Mouse (Mus musculus) thymus, postnatal 0 days (tissue): ENCODE measurements around the gene Stap2. TPM values are rescaled to one million over a fixed set of nuclear protein-coding genes. Genes with fewer than 3 reads are reported as not detected.
A peak's percentile ranks its signal among the peaks of the same experiment; 100 is the strongest.

Source experiments
- DNase-seq: peaks from one replicate; pipeline ENCODE4 v3.0.0-alpha.2; 2015; ENCODE audit warnings: low spot score
- polyA plus RNA-seq: library from polyadenylated mRNA; unstranded; fragments of >200 nt; fragmentation: Nextera tagmentation; extraction: Ambion mirVana; gene quantifications from 2 replicates; pipeline ENCODE4 v1.2.1, GENCODE M21; 2015

The Stap2 gene
- polyA plus RNA-seq, 1 experiment from 2014 or later = 18.0 TPM

- no peak for DNase-seq
Observed at GRCm38 (mm10) chr17:55959946-55960740, 45.2 kb downstream of the Stap2 start.

- peak; percentile 96 for DNase-seq
Observed at GRCm38 (mm10) chr17:55958918-55959728, 46.3 kb downstream of the Stap2 start, which contains the start of gene Yju2. Gene Yju2 (plus strand): TSS chr17:55959099.

GRCm38 (mm10) chr17:55958584-55958886, 46.8 kb downstream of the Stap2 start:
- no peak for DNase-seq

GRCm38 (mm10) chr17:55957726-55958583, 47.4 kb downstream of the Stap2 start:
- no peak for DNase-seq

GRCm38 (mm10) chr17:55957168-55957567, 48.2 kb downstream of the Stap2 start:
- peak; percentile 72 for DNase-seq

GRCm38 (mm10) chr17:55956591-55956990, 48.8 kb downstream of the Stap2 start:
- no peak for DNase-seq

- peak; percentile 88 for DNase-seq
Observed at GRCm38 (mm10) chr17:55956129-55956528, 49.3 kb downstream of the Stap2 start.

GRCm38 (mm10) chr17:55954229-55954628, 51.2 kb downstream of the Stap2 start:
- DNase-seq = peak; percentile 36

- DNase-seq = no peak
Observed at GRCm38 (mm10) chr17:55953751-55954150, 51.6 kb downstream of the Stap2 start.

GRCm38 (mm10) chr17:55952447-55953027, 52.8 kb downstream of the Stap2 start, which contains the start of gene Ebi3:
Gene Ebi3 (plus strand): TSS chr17:55952640.
- DNase-seq = no peak

GRCm38 (mm10) chr17:55952041-55952440, 53.3 kb downstream of the Stap2 start:
- no peak for DNase-seq

GRCm38 (mm10) chr17:55950601-55951000, 54.8 kb downstream of the Stap2 start:
- no peak for DNase-seq

- no peak for DNase-seq
Observed at GRCm38 (mm10) chr17:55949400-55949799, 56.0 kb downstream of the Stap2 start, which contains the start of gene Zfp119b. Gene Zfp119b (minus strand): TSS chr17:55949500.

- DNase-seq = no peak
Observed at GRCm38 (mm10) chr17:55948647-55949046, 56.7 kb downstream of the Stap2 start.

Other genes starting within 250 kb of the Stap2 start
- 6.5 and 7.2 TPM in 2 replicates for gene Zfp119a, start 126.7 kb downstream of the Stap2 start, polyA plus RNA-seq
- 12.1 and 16.9 TPM in 2 replicates for gene Zfp959, start 113.5 kb downstream of the Stap2 start, polyA plus RNA-seq
- 5.6 and 6.0 TPM in 2 replicates for gene Zfp119b, start 56.1 kb downstream of the Stap2 start, polyA plus RNA-seq
- 5.2 and 6.1 TPM in 2 replicates for gene Ebi3, start 52.9 kb downstream of the Stap2 start, polyA plus RNA-seq
- gene Yju2, start 46.5 kb downstream of the Stap2 start, polyA plus RNA-seq = 32.0 and 32.1 TPM in 2 replicates
- 0.80 and 1.6 TPM in 2 replicates for gene Shd, start 35.1 kb downstream of the Stap2 start, polyA plus RNA-seq
- gene Fsd1, start 19.1 kb downstream of the Stap2 start, polyA plus RNA-seq = 1.9 and 2.7 TPM in 2 replicates
- gene Mpnd, start 127 bp upstream of the Stap2 start, polyA plus RNA-seq = 65.7 and 65.9 TPM in 2 replicates
- gene Sh3gl1, start 31.1 kb upstream of the Stap2 start, polyA plus RNA-seq = 117 and 129 TPM in 2 replicates
- 18.0 and 18.5 TPM in 2 replicates for gene Chaf1a, start 34.9 kb upstream of the Stap2 start, polyA plus RNA-seq
- gene Ubxn6, start 69.4 kb upstream of the Stap2 start, polyA plus RNA-seq = 38.7 and 39.9 TPM in 2 replicates
- gene Hdgfl2, start 74.0 kb upstream of the Stap2 start, polyA plus RNA-seq = 80.0 and 81.8 TPM in 2 replicates
- 0.08 and 0.09 TPM in 2 replicates for gene Plin4, start 104.2 kb upstream of the Stap2 start, polyA plus RNA-seq
- 0.10 and 0.44 TPM in 2 replicates for gene Plin5, start 112.0 kb upstream of the Stap2 start, polyA plus RNA-seq
- 2.7 and 3.1 TPM in 2 replicates for gene Lrg1, start 116.4 kb upstream of the Stap2 start, polyA plus RNA-seq
- gene Sema6b, start 134.8 kb upstream of the Stap2 start, polyA plus RNA-seq = 1.0 TPM in 2 replicates
- gene Tnfaip8l1, start 156.9 kb upstream of the Stap2 start, polyA plus RNA-seq = 19.5 and 20.9 TPM in 2 replicates
- gene Mydgf, start 178.3 kb upstream of the Stap2 start, polyA plus RNA-seq = 58.6 and 59.2 TPM in 2 replicates
- gene Dpp9, start 213.3 kb upstream of the Stap2 start, polyA plus RNA-seq = 30.5 and 32.7 TPM in 2 replicates